Mouse (Mus musculus) liver, embryonic 14.5 days (tissue): ENCODE measurements around the gene Ttc39a.

ENCODE experiments used
- CTCF ChIP-seq: IDR thresholded peaks from 2 replicates; pipeline ENCODE4 v1.5.1; 2016; ENCODE audit warnings: antibody characterized with exemption, low read depth, control low read depth
- EP300 ChIP-seq: IDR thresholded peaks from 2 replicates; pipeline ENCODE4 v1.6.1; 2016; ENCODE audit warnings: antibody characterized with exemption, low read depth

GRCm38 (mm10) chr4:109493581-109493980 is 87.2 kb downstream of the Ttc39a start:
- no peak for TF ChIP-seq EP300
- TF ChIP-seq CTCF: no peak
